Mouse (Mus musculus): ENCODE measurements at regions not wholly inside any gene's neighbourhood (a gene's known extent, or its start where the extent isn't known, plus 50 kb on each side); places are given as distances from the start of the nearest gene placed in this dataset.

DNA sequence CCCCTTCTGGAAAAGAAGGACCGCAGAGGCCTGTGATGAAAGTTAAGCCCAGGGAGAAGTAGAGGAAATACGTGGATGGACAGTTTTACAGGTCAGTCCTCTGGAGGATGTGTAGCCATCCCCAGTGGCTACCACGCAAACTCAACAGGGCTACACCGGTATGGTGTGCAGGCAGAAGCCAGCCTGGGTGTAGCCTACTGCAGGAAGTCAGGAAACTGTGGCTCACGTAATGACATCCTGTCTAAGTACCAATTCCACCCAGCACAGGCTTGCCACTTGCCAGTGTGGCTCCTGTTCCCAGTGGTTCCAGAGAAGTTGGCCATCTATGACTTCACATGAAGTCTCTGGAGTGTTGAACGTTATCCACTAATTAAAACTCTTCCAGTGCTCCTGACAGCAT, 105.0 kb downstream of the Plxna1 start:
- TF ChIP-seq CTCF (IDR thresholded peaks at IDR 0.05; ENCODE audit: extremely low read depth, insufficient read depth, low read length) (no peak), POLR2A (IDR thresholded peaks at IDR 0.05; ENCODE audit: extremely low read depth, insufficient read depth, low read length) (no peak)
- Histone ChIP-seq H3K4me1 (ENCODE audit: control insufficient read depth, insufficient read depth, low read length) (no peaks in the 10 kb centered on the region), H3K27ac (ENCODE audit: insufficient read depth, low read length) (no peak overlapping the region), H3K4me3 (ENCODE audit: insufficient read depth, low read length) (no peak overlapping the region)

DNA sequence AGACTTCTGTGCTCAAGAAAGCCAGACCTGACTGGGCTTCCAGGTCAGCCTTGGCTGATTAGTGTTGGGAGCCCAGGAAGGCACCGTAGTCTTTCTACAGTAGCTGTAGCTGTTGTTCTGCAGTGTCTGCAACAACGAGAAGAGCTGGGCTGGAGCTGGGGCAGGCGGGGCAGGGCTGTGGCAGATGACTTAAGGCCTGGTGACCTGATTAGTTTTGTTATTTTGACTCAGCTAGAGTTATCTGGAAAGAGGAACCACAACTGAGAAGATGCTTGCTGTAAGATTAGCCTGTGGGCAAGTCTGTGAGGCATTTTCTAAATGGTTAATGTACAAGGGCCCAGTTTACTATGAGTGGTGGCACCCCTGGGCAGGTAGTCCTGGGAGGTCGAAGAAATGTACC, 104.3 kb downstream of the Plxna1 start:
- Histone ChIP-seq H3K4me1 (ENCODE audit: control insufficient read depth, insufficient read depth, low read length) (no peaks in the 10 kb centered on the region), H3K4me3 (ENCODE audit: insufficient read depth, low read length) (no peak overlapping the region), H3K27ac (ENCODE audit: insufficient read depth, low read length) (no peak overlapping the region)
- TF ChIP-seq CTCF (IDR thresholded peaks at IDR 0.05; ENCODE audit: extremely low read depth, insufficient read depth, low read length) (no peak), POLR2A (IDR thresholded peaks at IDR 0.05; ENCODE audit: extremely low read depth, insufficient read depth, low read length) (no peak)

DNA sequence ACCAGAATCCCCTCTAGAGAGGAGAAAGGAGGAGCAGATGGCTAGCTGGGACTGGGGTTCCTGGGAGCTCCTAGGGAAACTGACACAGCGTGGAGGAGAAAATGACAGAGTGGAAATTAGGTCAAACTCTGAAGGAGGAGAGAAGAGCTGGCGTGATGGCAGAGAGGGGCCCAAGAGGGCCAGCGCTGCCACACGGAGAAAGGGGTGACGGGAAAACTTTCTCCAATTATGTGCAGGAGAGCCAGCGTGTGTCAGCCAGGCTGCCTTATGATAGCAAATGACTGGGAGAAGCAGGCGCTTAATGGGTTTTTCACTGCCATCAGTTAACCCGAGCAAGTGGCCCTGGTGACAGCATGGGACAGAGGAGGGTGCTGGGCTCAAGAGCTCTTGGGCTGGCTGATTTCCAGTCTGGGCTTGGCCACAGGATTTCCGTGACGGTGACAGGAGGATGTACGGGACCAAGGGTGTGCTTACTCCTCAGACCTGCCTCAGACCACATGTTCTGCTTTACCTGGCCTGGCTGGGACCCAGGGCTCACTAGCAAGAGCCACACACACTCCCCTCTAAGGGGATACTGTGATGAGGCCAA, 102.9 kb downstream of the Plxna1 start:
- Histone ChIP-seq H3K4me1 (ENCODE audit: control insufficient read depth, insufficient read depth, low read length) (no peaks in the 10 kb centered on the region), H3K4me3 (ENCODE audit: insufficient read depth, low read length) (no peak overlapping the region), H3K27ac (ENCODE audit: insufficient read depth, low read length) (no peak overlapping the region)
- TF ChIP-seq CTCF (IDR thresholded peaks at IDR 0.05; ENCODE audit: extremely low read depth, insufficient read depth, low read length): no peak
- TF ChIP-seq POLR2A (IDR thresholded peaks at IDR 0.05; ENCODE audit: extremely low read depth, insufficient read depth, low read length): no peak

DNA sequence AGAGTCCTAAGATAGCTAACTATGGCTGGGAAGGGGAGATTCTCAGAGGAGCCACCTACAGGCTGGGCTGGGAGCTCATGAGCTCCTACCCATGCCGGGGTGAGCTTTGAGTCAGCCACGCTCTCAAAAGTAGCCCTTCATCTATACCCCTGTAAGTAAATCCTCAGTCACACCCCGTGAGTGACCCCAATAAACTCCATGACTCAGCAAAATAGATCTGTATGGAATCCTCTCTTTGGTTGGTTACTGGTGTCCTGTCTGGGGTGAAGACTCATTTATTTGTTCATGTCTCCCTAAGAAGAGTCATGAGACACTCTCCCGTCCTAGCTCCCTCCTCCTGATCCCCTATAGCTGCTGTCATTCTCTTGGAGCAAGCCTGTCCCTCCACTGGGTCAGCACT, 99.5 kb downstream of the Plxna1 start:
- H3K4me1 ChIP-seq (ENCODE audit: control insufficient read depth, insufficient read depth, low read length): no peaks in the 10 kb centered on the region
- no peak overlapping the region for H3K4me3 ChIP-seq (ENCODE audit: insufficient read depth, low read length)
- H3K27ac ChIP-seq (ENCODE audit: insufficient read depth, low read length): no peak overlapping the region
- TF ChIP-seq CTCF (IDR thresholded peaks at IDR 0.05; ENCODE audit: extremely low read depth, insufficient read depth, low read length): no peak
- no peak for TF ChIP-seq POLR2A (IDR thresholded peaks at IDR 0.05; ENCODE audit: extremely low read depth, insufficient read depth, low read length)

DNA sequence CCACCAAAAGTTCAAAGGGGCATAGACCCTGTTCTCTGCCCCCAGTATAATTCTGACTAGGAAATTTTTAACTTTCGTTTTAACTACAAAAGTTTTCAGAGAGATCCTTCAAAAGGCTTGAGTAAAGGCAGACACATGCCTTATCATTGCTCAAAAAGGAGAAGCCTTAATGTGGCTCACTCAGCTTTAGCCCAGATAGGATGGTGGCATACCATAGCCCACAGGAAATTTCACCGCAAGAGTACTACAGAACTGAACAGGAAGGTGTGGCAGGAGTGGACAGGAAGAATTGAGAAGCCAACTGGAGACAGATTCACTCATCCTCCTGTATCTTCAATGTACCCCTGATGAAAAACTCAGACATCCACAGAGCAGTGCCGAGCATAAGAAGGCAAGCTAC, 97.1 kb downstream of the Plxna1 start:
- no peaks in the 10 kb centered on the region for H3K4me1 ChIP-seq (ENCODE audit: control insufficient read depth, insufficient read depth, low read length)
- H3K27ac ChIP-seq (ENCODE audit: insufficient read depth, low read length): no peak overlapping the region
- TF ChIP-seq CTCF (IDR thresholded peaks at IDR 0.05; ENCODE audit: extremely low read depth, insufficient read depth, low read length) (no peak), POLR2A (IDR thresholded peaks at IDR 0.05; ENCODE audit: extremely low read depth, insufficient read depth, low read length) (no peak)
- no peak overlapping the region for H3K4me3 ChIP-seq (ENCODE audit: insufficient read depth, low read length)

All from cortical plate, adult 2 months (tissue).